Mouse (Mus musculus) forebrain, embryonic 13.5 days (tissue): Measurements from ENCODE around the gene Sema4c. TPM values are rescaled to one million over a fixed set of nuclear protein-coding genes. Genes with fewer than 3 reads are reported as not detected.

ENCODE experiments used
- ATAC-seq: fragments of 200-750 bp; cut with Nextera tagmentation; 2 replicates; pipeline ENCODE4 v1.8.0; 2017
- H3K27ac ChIP-seq: fragments of 300-500 bp; sonication (generic); 2 replicates; pipeline ENCODE4 v1.5.1; 2015; ENCODE audit warnings: inconsistent platforms, mild to moderate bottlenecking, moderate library complexity
- H3K27me3 ChIP-seq: fragments of 300-500 bp; sonication (generic); 2 replicates; pipeline ENCODE4 v1.6.1; 2015; ENCODE audit warnings: mild to moderate bottlenecking, inconsistent platforms
- H3K36me3 ChIP-seq: fragments of 300-500 bp; sonication (generic); 2 replicates; pipeline ENCODE4 v1.6.1; 2015; ENCODE audit warnings: mild to moderate bottlenecking, inconsistent platforms; ENCODE audit not compliant: poor library complexity, severe bottlenecking
- H3K4me1 ChIP-seq: fragments of 300-500 bp; sonication (generic); 2 replicates; pipeline ENCODE4 v1.6.1; 2015; ENCODE audit warnings: inconsistent platforms
- H3K4me2 ChIP-seq: fragments of 300-500 bp; sonication (generic); 2 replicates; pipeline ENCODE4 v1.6.1; 2015; ENCODE audit warnings: inconsistent platforms, mild to moderate bottlenecking, moderate library complexity
- H3K4me3 ChIP-seq: fragments of 300-500 bp; sonication (generic); 2 replicates; pipeline ENCODE4 v1.5.1; 2015; ENCODE audit warnings: mild to moderate bottlenecking, inconsistent platforms
- H3K9ac ChIP-seq: fragments of 300-500 bp; sonication (generic); 2 replicates; pipeline ENCODE4 v1.6.1; 2015; ENCODE audit warnings: mild to moderate bottlenecking, inconsistent platforms
- H3K9me3 ChIP-seq: fragments of 300-500 bp; sonication (generic); replicated peaks from 2 replicates; pipeline ENCODE4 v1.6.1; 2016; ENCODE audit warnings: inconsistent platforms
- WGBS: fragments of 180-500 bp; shearing (Covaris S2); methylation state at CpG from one replicate; pipeline ENCODE4 v1.1.7; 2015; 5-methylcytosine and 5-hydroxymethylcytosine counted together
- microRNA-seq: library from miRNA; unstranded; fragments of <30 nt; microRNA quantifications from one replicate; pipeline ENCODE4, GENCODE M21; 2016
- polyA plus RNA-seq: library from polyadenylated mRNA; unstranded; fragments of >200 nt; fragmentation: Nextera tagmentation; extraction: Ambion mirVana; gene quantifications from 2 replicates; pipeline ENCODE4 v1.2.1, GENCODE M21; 2015

Gene Sema4c
- polyA plus RNA-seq, 1 experiment from 2014 or later = 27.3 TPM

GRCm38 (mm10) chr1:36511289-36512021 is 46.7 kb downstream of the Sema4c start, which contains the start of gene Cnnm3:
Gene Cnnm3 (plus strand): TSS chr1:36511867.
- peak; percentile 99 for ATAC-seq
- Histone ChIP-seq H3K4me1 (peaks cover 35% of the 10 kb centered on the region), H3K27me3 (no peaks in the 10 kb centered on the region), H3K9ac (peak within 1 kb of the TSS; percentile 91), H3K9me3 (no peaks in the 10 kb centered on the region), H3K4me3 (peak within 1 kb of the TSS; percentile 96), H3K27ac (peak within 1 kb of the TSS; percentile 99), H3K4me2 (peak within 1 kb of the TSS; percentile 94), H3K36me3 (peaks cover 16% of the 10 kb centered on the region)
- under 1% methylated on average over 51 of the region's 51 CpGs for WGBS

GRCm38 (mm10) chr1:36508238-36508637 is 49.9 kb downstream of the Sema4c start:
- H3K9ac ChIP-seq = no peak overlapping the region
- peaks cover 24% of the 10 kb centered on the region for H3K36me3 ChIP-seq
- no peak overlapping the region for H3K4me3 ChIP-seq
- H3K27ac ChIP-seq = no peak overlapping the region
- 93% methylated on average over 5 of the region's 5 CpGs for WGBS
- no peak overlapping the region for H3K4me2 ChIP-seq
- no peak for ATAC-seq
- H3K27me3 ChIP-seq = no peaks in the 10 kb centered on the region
- H3K4me1 ChIP-seq = peaks cover 5% of the 10 kb centered on the region
- H3K9me3 ChIP-seq = no peaks in the 10 kb centered on the region

- no peak overlapping the region for H3K4me3 ChIP-seq
- no peaks in the 10 kb centered on the region for H3K27me3 ChIP-seq
- H3K27ac ChIP-seq = no peak overlapping the region
- 10% methylated on average over 3 of the region's 3 CpGs for WGBS
- H3K36me3 ChIP-seq = peaks cover 35% of the 10 kb centered on the region
- H3K4me1 ChIP-seq = no peaks in the 10 kb centered on the region
- ATAC-seq = peak; percentile 63; the same call in 1 of the 2 replicates
- no peak overlapping the region for H3K4me2 ChIP-seq
- H3K9ac ChIP-seq = no peak overlapping the region
- H3K9me3 ChIP-seq = no peaks in the 10 kb centered on the region
Measured at GRCm38 (mm10) chr1:36501261-36501660, 56.9 kb downstream of the Sema4c start.

Small RNAs within 50 kb of the gene (microRNA-seq; reads per million reads assigned to microRNA genes)
- gene Gm47280 = not detected

Other genes starting within 250 kb of the Sema4c start
- 34.2 and 39.0 TPM in 2 replicates for gene Kansl3, start 189.2 kb downstream of the Sema4c start, polyA plus RNA-seq
- gene Fer1l5, start 186.1 kb downstream of the Sema4c start, polyA plus RNA-seq = 1.1 and 1.7 TPM in 2 replicates
- gene Lman2l, start 113.1 kb downstream of the Sema4c start, polyA plus RNA-seq = 56.4 and 59.5 TPM in 2 replicates
- 10.0 and 10.2 TPM in 2 replicates for gene Cnnm4, start 86.7 kb downstream of the Sema4c start, polyA plus RNA-seq
- 5.3 and 5.7 TPM in 2 replicates for gene Cnnm3, start 46.5 kb downstream of the Sema4c start, polyA plus RNA-seq
- gene Ankrd23, start 21.5 kb downstream of the Sema4c start, polyA plus RNA-seq = 11.3 and 12.3 TPM in 2 replicates
- gene Gm42417, start 18.9 kb downstream of the Sema4c start, polyA plus RNA-seq = 0.30 and 0.44 TPM in 2 replicates
- gene Ankrd39, start 10.9 kb downstream of the Sema4c start, polyA plus RNA-seq = 16.9 and 18.0 TPM in 2 replicates
- gene Fam178b, start 124.8 kb upstream of the Sema4c start, polyA plus RNA-seq = 0.34 and 0.45 TPM in 2 replicates
- 555 and 572 TPM in 2 replicates for gene Cox5b, start 133.1 kb upstream of the Sema4c start, polyA plus RNA-seq
- gene 4933424G06Rik, start 151.8 kb upstream of the Sema4c start, polyA plus RNA-seq = 0.69 TPM in 1 of 2 replicates, not detected in the other
- gene Actr1b, start 156.1 kb upstream of the Sema4c start, polyA plus RNA-seq = 88.0 and 95.6 TPM in 2 replicates
- gene Zap70, start 203.4 kb upstream of the Sema4c start, polyA plus RNA-seq = 0.71 and 1.1 TPM in 2 replicates